Mouse (Mus musculus): Measurements from ENCODE around the gene Serpina9. TPM values are rescaled to one million over a fixed set of nuclear protein-coding genes. Genes with fewer than 3 reads are reported as not detected.
A peak's percentile ranks its signal among the peaks of the same experiment; 100 is the strongest.

The Serpina9 gene
- polyA plus RNA-seq, 1 experiment: not detected

DNA sequence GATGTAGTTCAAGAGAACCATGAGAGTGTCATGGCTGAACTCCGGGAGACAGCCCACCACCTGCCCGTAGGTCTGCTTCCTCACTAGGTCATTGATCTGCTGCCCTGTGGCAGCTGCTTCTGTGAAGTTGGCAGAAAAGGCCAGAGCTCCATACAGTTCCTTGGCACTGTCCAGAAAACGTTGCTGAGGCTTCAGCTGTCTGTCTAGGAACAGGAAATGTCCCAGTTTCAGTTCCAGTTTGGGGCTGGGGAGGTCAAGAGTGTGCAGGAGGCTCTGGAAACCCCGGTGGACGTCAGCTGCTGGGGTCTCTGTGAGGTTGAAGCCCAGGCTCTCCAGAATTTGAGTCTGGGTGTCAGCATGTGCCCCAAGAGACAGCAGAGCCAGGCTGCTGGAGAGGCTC lies 27.7 kb downstream of the Serpina9 start:
- no peak overlapping the region for H3K4me3 ChIP-seq (replicated peaks; ENCODE audit: control insufficient read depth, low read depth, low read length)
- 29% methylated on average over 5 of the region's 5 CpGs for WGBS
- peaks cover 4% of the 10 kb centered on the region for H3K4me1 ChIP-seq (ENCODE audit: control insufficient read depth, insufficient read depth, low read length)
- H3K27ac ChIP-seq (ENCODE audit: control insufficient read depth, insufficient read depth, low read depth, low read length, poor library complexity): no peak overlapping the region
- no peak for TF ChIP-seq CTCF (IDR thresholded peaks at IDR 0.05; ENCODE audit: control insufficient read depth, insufficient read depth, low read length)
- TF ChIP-seq POLR2A (IDR thresholded peaks at IDR 0.05; ENCODE audit: borderline replicate concordance, control insufficient read depth, low read depth, low read length): no peak

DNA sequence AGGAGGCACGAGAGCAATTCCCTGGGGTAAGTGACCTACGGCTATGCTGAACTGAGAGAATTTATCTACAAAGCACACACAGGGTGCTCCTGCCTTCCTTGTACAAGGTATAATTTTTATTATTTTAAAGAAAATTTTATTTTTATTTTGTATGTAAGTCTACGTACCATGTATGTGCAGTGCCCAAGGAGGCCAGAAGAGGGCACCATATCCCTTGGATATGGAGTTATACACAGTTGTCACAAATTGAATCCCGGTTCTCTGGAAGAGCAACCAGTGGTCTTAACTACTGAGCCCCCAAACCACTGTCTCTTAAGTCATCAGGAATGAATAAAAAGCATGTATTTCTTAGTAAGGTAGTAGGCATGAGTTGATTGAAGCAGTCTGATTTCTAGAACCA lies 28.6 kb downstream of the Serpina9 start:
- Histone ChIP-seq H3K27ac (ENCODE audit: control insufficient read depth, insufficient read depth, low read depth, low read length, poor library complexity) (no peak overlapping the region), H3K4me3 (replicated peaks; ENCODE audit: control insufficient read depth, low read depth, low read length) (no peak overlapping the region), H3K4me1 (ENCODE audit: control insufficient read depth, insufficient read depth, low read length) (peaks cover 4% of the 10 kb centered on the region)
- WGBS: 59% methylated on average over 4 of the region's 4 CpGs
- no peak for TF ChIP-seq POLR2A (IDR thresholded peaks at IDR 0.05; ENCODE audit: borderline replicate concordance, control insufficient read depth, low read depth, low read length)
- no peak for TF ChIP-seq CTCF (IDR thresholded peaks at IDR 0.05; ENCODE audit: control insufficient read depth, insufficient read depth, low read length)

DNA sequence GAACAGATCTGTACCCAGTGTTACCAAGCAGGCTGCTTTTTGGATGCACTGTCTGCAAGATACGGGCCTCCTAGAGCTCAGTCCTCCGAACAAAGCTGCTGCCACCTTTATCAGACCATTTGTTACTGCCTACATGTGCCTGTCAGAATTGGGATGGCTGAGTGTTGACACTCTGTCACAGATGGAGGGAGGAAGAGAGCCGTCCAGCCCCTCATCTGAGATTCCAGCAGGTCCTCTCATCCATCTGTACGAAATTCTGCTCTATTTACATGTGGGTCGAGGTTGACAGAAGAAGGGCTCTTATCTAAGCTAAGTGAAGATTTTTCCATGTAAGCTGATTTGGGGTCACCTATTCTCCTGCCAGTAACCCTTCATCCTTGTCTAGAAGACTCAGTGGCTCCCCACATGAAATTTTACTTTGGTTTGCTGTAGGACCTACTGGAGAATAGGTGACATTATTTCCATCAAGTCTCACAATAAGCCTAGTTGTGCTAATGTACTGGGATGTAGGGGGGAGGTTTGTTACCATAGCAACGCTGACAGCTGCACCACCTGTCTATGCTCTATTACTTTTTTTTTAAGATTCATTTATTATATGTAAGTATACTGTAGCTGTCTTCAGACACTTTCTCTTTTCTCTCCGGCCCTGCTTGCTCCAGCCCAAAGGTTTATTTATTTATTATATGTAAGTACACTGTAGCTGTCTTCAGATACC lies 31.8 kb downstream of the Serpina9 start:
- 74% methylated on average over 7 of the region's 7 CpGs for WGBS
- H3K4me3 ChIP-seq (replicated peaks; ENCODE audit: control insufficient read depth, low read depth, low read length): no peak overlapping the region
- peaks cover 2% of the 10 kb centered on the region for H3K4me1 ChIP-seq (ENCODE audit: control insufficient read depth, insufficient read depth, low read length)
- H3K27ac ChIP-seq (ENCODE audit: control insufficient read depth, insufficient read depth, low read depth, low read length, poor library complexity): no peak overlapping the region
- TF ChIP-seq CTCF (IDR thresholded peaks at IDR 0.05; ENCODE audit: control insufficient read depth, insufficient read depth, low read length): no peak
- TF ChIP-seq POLR2A (IDR thresholded peaks at IDR 0.05; ENCODE audit: borderline replicate concordance, control insufficient read depth, low read depth, low read length): no peak

DNA sequence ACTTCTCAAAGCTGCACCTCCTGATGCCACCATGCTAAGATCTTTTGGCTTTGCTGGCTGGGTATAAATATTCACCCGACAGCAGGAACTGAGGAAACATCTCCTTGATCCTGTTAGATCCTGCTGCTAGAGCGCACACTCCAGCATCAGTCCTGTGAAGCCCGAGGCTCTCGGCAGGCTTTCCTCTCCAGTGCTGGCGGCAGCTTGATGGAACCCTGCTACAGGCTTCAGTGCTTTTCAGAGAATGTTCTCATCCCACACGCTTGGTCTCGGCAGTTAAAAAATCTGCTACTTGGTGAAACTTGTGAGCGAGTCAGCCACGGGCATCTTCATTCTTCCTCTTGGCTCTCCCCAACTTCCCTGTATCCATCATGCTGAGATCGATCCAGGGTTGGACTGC lies 35.3 kb downstream of the Serpina9 start:
- TF ChIP-seq POLR2A (IDR thresholded peaks at IDR 0.05; ENCODE audit: borderline replicate concordance, control insufficient read depth, low read depth, low read length) (no peak), CTCF (IDR thresholded peaks at IDR 0.05; ENCODE audit: control insufficient read depth, insufficient read depth, low read length) (no peak)
- no peak overlapping the region for H3K27ac ChIP-seq (ENCODE audit: control insufficient read depth, insufficient read depth, low read depth, low read length, poor library complexity)
- no peak overlapping the region for H3K4me3 ChIP-seq (replicated peaks; ENCODE audit: control insufficient read depth, low read depth, low read length)
- WGBS: 78% methylated on average over 10 of the region's 10 CpGs
- no peaks in the 10 kb centered on the region for H3K4me1 ChIP-seq (ENCODE audit: control insufficient read depth, insufficient read depth, low read length)

DNA sequence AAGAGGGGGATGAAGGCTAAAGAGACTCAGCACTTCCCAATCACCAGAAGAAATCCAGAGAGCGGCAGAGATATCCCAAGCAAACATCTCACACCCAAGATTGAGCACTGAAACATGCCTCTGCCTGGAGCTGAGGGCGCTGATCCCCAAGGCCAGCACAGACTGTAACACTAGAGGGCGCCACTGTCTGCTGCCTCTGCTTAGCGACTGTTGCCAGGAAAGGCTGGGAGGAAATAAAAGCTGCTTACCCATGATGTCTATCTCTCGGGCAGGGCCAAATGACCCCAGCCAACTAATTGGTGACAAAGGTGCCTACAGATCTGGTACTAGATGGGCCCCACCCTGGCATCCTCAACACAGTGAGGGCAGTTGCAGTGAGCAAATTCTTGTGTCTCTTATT lies 35.7 kb downstream of the Serpina9 start:
- Histone ChIP-seq H3K27ac (ENCODE audit: control insufficient read depth, insufficient read depth, low read depth, low read length, poor library complexity) (no peak overlapping the region), H3K4me1 (ENCODE audit: control insufficient read depth, insufficient read depth, low read length) (no peaks in the 10 kb centered on the region), H3K4me3 (replicated peaks; ENCODE audit: control insufficient read depth, low read depth, low read length) (no peak overlapping the region)
- WGBS: 26% methylated on average over 5 of the region's 5 CpGs
- TF ChIP-seq POLR2A (IDR thresholded peaks at IDR 0.05; ENCODE audit: borderline replicate concordance, control insufficient read depth, low read depth, low read length) (no peak), CTCF (IDR thresholded peaks at IDR 0.05; ENCODE audit: control insufficient read depth, insufficient read depth, low read length) (peak; percentile 62)

DNA sequence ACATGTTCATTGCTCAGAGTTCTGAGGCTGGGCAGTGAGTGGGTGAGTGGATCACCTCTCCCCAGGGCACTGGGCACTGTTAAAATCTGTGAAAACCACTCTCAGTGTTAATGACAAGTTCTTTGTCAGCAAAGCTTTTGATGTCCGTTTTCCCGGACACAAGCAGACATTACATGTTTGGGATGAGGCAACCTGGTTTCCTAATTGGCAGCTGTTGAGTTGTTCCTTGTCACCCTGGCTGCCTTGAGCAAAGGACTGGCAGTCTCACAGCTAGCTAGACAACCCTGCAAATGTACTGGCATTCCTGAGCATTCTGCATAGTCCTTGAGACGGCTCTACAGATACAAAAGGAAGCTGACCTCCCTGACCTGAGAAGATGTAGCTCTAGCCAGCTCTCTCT lies 36.5 kb downstream of the Serpina9 start:
- no peak for TF ChIP-seq POLR2A (IDR thresholded peaks at IDR 0.05; ENCODE audit: borderline replicate concordance, control insufficient read depth, low read depth, low read length)
- TF ChIP-seq CTCF (IDR thresholded peaks at IDR 0.05; ENCODE audit: control insufficient read depth, insufficient read depth, low read length): no peak
- Histone ChIP-seq H3K4me1 (ENCODE audit: control insufficient read depth, insufficient read depth, low read length) (no peaks in the 10 kb centered on the region), H3K27ac (ENCODE audit: control insufficient read depth, insufficient read depth, low read depth, low read length, poor library complexity) (no peak overlapping the region), H3K4me3 (replicated peaks; ENCODE audit: control insufficient read depth, low read depth, low read length) (no peak overlapping the region)
- WGBS: 80% methylated on average over 3 of the region's 3 CpGs

DNA sequence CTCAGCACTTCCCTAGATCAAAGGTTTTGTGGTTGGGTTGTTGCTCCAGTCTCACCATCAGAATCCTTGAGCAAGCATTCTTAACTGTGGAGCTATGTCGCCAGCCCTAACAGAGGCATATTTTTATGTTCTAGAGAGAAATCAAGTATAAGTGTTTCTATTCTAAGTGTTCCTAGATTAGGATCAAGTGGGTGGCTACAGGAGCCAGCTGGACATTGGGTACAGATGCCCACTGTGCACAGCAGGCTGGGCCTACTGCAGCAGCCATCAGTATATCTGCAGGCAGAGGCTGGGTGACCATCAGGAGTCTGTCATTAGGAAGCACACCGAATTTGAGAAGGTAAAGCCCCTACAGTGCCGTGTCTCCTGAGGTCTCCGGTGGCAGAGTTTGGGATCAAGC lies 42.5 kb downstream of the Serpina9 start:
- TF ChIP-seq CTCF (IDR thresholded peaks at IDR 0.05; ENCODE audit: control insufficient read depth, insufficient read depth, low read length): no peak
- TF ChIP-seq POLR2A (IDR thresholded peaks at IDR 0.05; ENCODE audit: borderline replicate concordance, control insufficient read depth, low read depth, low read length): no peak
- 78% methylated on average over 4 of the region's 4 CpGs for WGBS
- Histone ChIP-seq H3K27ac (ENCODE audit: control insufficient read depth, insufficient read depth, low read depth, low read length, poor library complexity) (no peak overlapping the region), H3K4me3 (replicated peaks; ENCODE audit: control insufficient read depth, low read depth, low read length) (no peak overlapping the region), H3K4me1 (ENCODE audit: control insufficient read depth, insufficient read depth, low read length) (no peaks in the 10 kb centered on the region)

DNA sequence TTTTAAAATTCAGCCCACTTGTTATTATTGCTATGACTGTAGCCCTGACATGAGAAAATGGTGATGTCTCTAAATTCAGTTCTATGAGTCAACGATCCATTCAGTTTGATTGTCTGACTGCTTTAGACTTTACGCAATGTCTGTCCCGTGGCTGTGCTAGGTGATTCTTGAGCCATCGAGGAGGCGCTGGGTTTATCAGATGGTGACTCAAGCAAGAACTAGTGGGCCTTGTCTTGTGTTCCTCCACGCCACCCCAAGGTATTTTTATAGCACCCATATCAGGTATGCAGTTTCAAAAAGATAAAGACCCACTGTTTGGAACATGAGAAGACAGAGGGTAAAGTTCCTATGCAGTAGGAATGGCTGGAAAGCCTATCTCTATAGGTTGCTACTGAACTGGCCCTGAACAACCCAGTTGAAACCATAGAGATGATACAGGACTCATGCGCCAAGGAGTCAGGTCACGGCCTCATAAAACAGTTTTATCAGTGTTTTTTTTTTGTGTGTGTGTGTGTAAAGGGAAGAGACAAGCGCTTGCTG lies 43.9 kb downstream of the Serpina9 start:
- Histone ChIP-seq H3K4me1 (ENCODE audit: control insufficient read depth, insufficient read depth, low read length) (no peaks in the 10 kb centered on the region), H3K27ac (ENCODE audit: control insufficient read depth, insufficient read depth, low read depth, low read length, poor library complexity) (no peak overlapping the region), H3K4me3 (replicated peaks; ENCODE audit: control insufficient read depth, low read depth, low read length) (no peak overlapping the region)
- TF ChIP-seq CTCF (IDR thresholded peaks at IDR 0.05; ENCODE audit: control insufficient read depth, insufficient read depth, low read length) (no peak), POLR2A (IDR thresholded peaks at IDR 0.05; ENCODE audit: borderline replicate concordance, control insufficient read depth, low read depth, low read length) (no peak)
- 80% methylated on average over 9 of the region's 9 CpGs for WGBS

Measured in bone marrow, adult 2 months (tissue).